Mouse (Mus musculus) cerebellum, adult 2 months (tissue): ENCODE results near the gene Fuca2. TPM values are rescaled to one million over a fixed set of nuclear protein-coding genes. Genes with fewer than 3 reads are reported as not detected.
A peak's percentile ranks its signal among the peaks of the same experiment; 100 is the strongest.

Experiments used
- DNase-seq, 2 experiments: peaks; one replicate each; pipeline ENCODE4 v3.0.0; 2021
- H3K27ac ChIP-seq: fragments of 200-500 bp; 2 replicates; pipeline ENCODE4 v1.5.1; 2012; ENCODE audit warnings: low read length, control low read depth, inconsistent platforms; ENCODE audit not compliant: insufficient read depth
- H3K27me3 ChIP-seq: fragments of 200-500 bp; 2 replicates; pipeline ENCODE4 v1.6.1; 2012; ENCODE audit warnings: inconsistent platforms, mild to moderate bottlenecking, low read length, moderate library complexity; ENCODE audit not compliant: control insufficient read depth, insufficient read depth
- H3K4me1 ChIP-seq: fragments of 200-500 bp; 2 replicates; pipeline ENCODE4 v1.6.1; 2011; ENCODE audit warnings: low read length; ENCODE audit not compliant: control insufficient read depth, insufficient read depth
- H3K4me3 ChIP-seq: fragments of 200-500 bp; replicated peaks from 2 replicates; pipeline ENCODE3; 2011; ENCODE audit warnings: mild to moderate bottlenecking, low read depth, low read length, control low read depth; ENCODE audit not compliant: insufficient read depth
- CTCF ChIP-seq: fragments of 200-500 bp; IDR thresholded peaks from 2 replicates; pipeline ENCODE4 v1.5.1; 2011; ENCODE audit warnings: low read depth, mild to moderate bottlenecking, control low read depth, low read length, moderate library complexity, borderline replicate concordance; ENCODE audit not compliant: insufficient read depth
- POLR2A ChIP-seq: fragments of 200-500 bp; IDR thresholded peaks from 2 replicates; pipeline ENCODE4 v1.6.1; 2011; ENCODE audit warnings: low read length, control low read depth, borderline replicate concordance; ENCODE audit not compliant: insufficient read depth
- WGBS: fragments of 180-500 bp; shearing (Covaris S2); methylation state at CpG from one replicate; pipeline ENCODE4 v1.1.7; 2018; 5-methylcytosine and 5-hydroxymethylcytosine counted together
- polyA plus RNA-seq: library from polyadenylated mRNA; depleted of rRNA; stranded (reverse); fragments of >200 nt; gene quantifications from 2 replicates; pipeline ENCODE4 v1.2.3, GENCODE M21; 2012

Gene Fuca2
- polyA plus RNA-seq, 1 experiment = 48.0 TPM

DNA sequence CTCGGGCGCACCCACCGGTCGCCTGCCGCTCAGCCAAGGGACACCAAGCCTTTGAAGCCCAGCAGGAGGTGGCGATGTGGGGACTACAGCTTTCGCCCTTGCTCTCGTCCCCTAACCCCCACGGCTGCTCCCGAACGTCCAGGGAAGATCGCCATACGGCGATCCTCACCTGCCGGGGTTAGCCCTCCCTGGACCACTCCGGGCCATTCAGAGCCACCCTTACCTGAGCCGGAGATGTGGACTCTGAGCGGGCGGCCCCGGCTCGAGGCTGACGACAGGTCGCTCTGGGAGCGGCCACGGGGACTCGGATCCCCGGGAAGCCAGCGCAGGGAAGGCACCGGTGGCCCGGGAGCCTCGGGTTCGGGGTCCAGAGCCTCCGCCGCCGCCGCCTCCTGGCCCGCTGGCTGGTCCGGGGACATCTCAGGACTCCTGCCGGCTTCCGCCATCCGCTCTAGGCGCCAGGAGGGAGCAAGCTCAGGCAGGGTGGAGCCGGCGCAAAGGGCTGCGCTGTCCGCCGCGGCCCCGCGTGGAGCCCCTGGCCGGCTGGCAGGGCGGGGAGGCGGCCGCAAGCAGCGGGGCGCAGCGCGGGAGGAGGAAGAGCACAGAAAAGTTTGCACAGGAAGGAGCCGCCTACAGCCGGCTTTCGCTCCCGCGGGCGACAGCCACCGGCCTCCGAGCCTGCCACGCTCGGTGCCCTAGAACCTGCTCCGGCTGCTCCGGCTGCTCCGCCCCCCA lies 25.3 kb upstream of the Fuca2 start, which contains the start of gene Phactr2:
Phactr2 (minus strand) TSS at position 580 of the 735 bp plus-strand sequence.
- no peak within 1 kb of the TSS for H3K27ac ChIP-seq
- peak within 1 kb of the TSS; percentile 54 for H3K4me3 ChIP-seq
- no peaks in the 10 kb centered on the region; the same call in 1 of the 2 replicates for H3K4me1 ChIP-seq
- H3K27me3 ChIP-seq = peaks cover 5% of the 10 kb centered on the region; the same call in 1 of the 2 replicates
- peak; percentile 19 to 40 for DNase-seq
- 1% methylated on average over 71 of the region's 71 CpGs for WGBS
- no peak for TF ChIP-seq POLR2A
- TF ChIP-seq CTCF = no peak

DNA sequence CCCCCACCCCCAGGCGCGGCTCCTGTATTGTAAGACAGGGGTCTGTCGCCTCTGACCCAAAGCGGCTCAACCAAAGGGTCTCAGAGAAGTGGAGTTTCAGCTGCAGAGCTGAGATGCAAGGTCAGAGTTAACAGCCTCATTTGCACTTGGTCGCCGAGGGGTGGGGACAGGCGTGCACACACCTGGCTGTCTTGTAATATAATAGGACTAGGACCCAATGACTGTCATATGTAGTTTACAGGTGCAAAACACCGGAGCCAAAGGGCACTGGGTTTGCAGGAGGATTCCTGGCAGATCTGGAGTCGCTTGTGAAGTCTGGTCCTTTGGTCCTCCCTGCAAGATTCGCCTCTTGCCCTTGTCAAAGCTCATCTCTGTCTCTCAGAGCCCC lies 24.8 kb upstream of the Fuca2 start:
- Histone ChIP-seq H3K4me3 (peak overlapping the region; percentile 54), H3K27me3 (peaks cover 5% of the 10 kb centered on the region; the same call in 1 of the 2 replicates), H3K27ac (no peak overlapping the region), H3K4me1 (no peaks in the 10 kb centered on the region; the same call in 1 of the 2 replicates)
- WGBS = 12% methylated on average over 10 of the region's 10 CpGs
- no peak for DNase-seq
- no peak for TF ChIP-seq POLR2A
- no peak for TF ChIP-seq CTCF

DNA sequence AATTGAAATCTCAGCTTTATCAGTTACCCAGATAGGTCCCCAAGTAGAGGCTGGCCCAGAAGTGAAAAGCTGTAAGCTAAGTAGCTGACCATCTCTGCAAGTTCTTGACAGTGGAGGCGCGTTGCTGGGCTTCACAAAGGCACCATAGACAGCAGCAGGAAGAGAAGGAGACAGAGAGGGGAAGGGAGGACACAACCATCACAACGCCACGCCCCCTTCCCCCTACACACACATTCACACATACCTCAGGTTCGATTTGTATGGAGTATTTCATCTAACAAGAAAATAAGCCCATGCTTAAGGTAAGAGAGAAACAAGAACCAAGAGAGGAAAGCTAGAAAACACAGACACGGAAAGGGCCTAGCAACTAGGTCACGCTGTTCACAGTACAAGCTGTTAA lies 24.2 kb upstream of the Fuca2 start:
- H3K27ac ChIP-seq = no peak overlapping the region
- no peaks in the 10 kb centered on the region; the same call in 1 of the 2 replicates for H3K4me1 ChIP-seq
- H3K4me3 ChIP-seq = no peak overlapping the region
- peaks cover 5% of the 10 kb centered on the region; the same call in 1 of the 2 replicates for H3K27me3 ChIP-seq
- WGBS = 57% methylated on average over 7 of the region's 7 CpGs
- DNase-seq = no peak
- TF ChIP-seq CTCF (no peak), POLR2A (no peak)

GRCm38 (mm10) chr10:13479341-13479740 lies 20.0 kb upstream of the Fuca2 start:
- Histone ChIP-seq H3K27ac (no peak overlapping the region), H3K4me1 (no peaks in the 10 kb centered on the region), H3K4me3 (no peak overlapping the region), H3K27me3 (no peaks in the 10 kb centered on the region)
- DNase-seq = no peak
- 51% methylated on average over 6 of the region's 6 CpGs for WGBS
- TF ChIP-seq CTCF (no peak), POLR2A (no peak)

- H3K4me3 ChIP-seq = no peak overlapping the region
- no peak for DNase-seq
- TF ChIP-seq POLR2A (no peak), CTCF (no peak)
- no peak overlapping the region for H3K27ac ChIP-seq
- H3K27me3 ChIP-seq = no peaks in the 10 kb centered on the region
- WGBS = 57% methylated on average over 4 of the region's 4 CpGs
- no peaks in the 10 kb centered on the region for H3K4me1 ChIP-seq
These were observed 13.4 kb upstream of the Fuca2 start for GRCm38 (mm10) chr10:13485958-13486357.

- Histone ChIP-seq H3K4me1 (no peaks in the 10 kb centered on the region), H3K4me3 (no peak overlapping the region), H3K27ac (no peak overlapping the region), H3K27me3 (no peaks in the 10 kb centered on the region)
- 36% methylated on average over 6 of the region's 6 CpGs for WGBS
- peak in 1 of 2 experiments; percentile 33 for DNase-seq
- TF ChIP-seq CTCF = no peak
- no peak for TF ChIP-seq POLR2A
These were observed 9.7 kb upstream of the Fuca2 start for GRCm38 (mm10) chr10:13489671-13490070.

- no peak overlapping the region for H3K27ac ChIP-seq
- H3K27me3 ChIP-seq = no peaks in the 10 kb centered on the region
- H3K4me3 ChIP-seq = no peak overlapping the region
- WGBS = 93% methylated on average over 9 of the region's 9 CpGs
- no peaks in the 10 kb centered on the region for H3K4me1 ChIP-seq
- TF ChIP-seq CTCF = no peak
- no peak for TF ChIP-seq POLR2A
- DNase-seq = no peak
These were observed 5.2 kb upstream of the Fuca2 start for GRCm38 (mm10) chr10:13493978-13494686.
